ENCODE assay signal across 10 mouse cellular contexts in genomic region chr13:111044328-111045002, GRCm38 (mm10).
DNase-seq lines count a peak whose midpoint lies in the region; ATAC-seq and TF ChIP-seq lines count a peak whose summit lies in the region.
"Had no signal": no experiment of that assay in that cellular context is flagged by ENCODE, and none has a peak within 500 bp of the region (broad histone marks: within the 10 kb centered on the region; RNA-seq: fewer than 3 reads in every experiment).

No protein-coding gene starts in this region.

- TF ChIP-seq CTCF in intestine, postnatal 0 days (IDR thresholded peaks at IDR 0.05; ENCODE audit: low read depth): no peak

- H3K36me3 ChIP-seq in intestine, embryonic 15.5 days: no peaks in the 10 kb centered on the region
- H3K36me3 ChIP-seq in intestine, postnatal 0 days (ENCODE audit: control insufficient read depth, insufficient read depth): no peaks in the 10 kb centered on the region
- H3K36me3 ChIP-seq: forebrain, embryonic 10.5 days had no signal

- WGBS in intestine, embryonic 15.5 days: 29% methylated on average over 10 of the region's 10 CpGs
- 39% methylated on average over 10 of the region's 10 CpGs for WGBS in intestine, postnatal 0 days

- no peak overlapping the region for H3K4me2 ChIP-seq in intestine, embryonic 15.5 days (replicated peaks)
- H3K4me2 ChIP-seq in intestine, postnatal 0 days (replicated peaks; ENCODE audit: low read depth): no peak overlapping the region

- H3K27me3 ChIP-seq in intestine, embryonic 15.5 days (replicated peaks): no peaks in the 10 kb centered on the region
- H3K27me3 ChIP-seq in intestine, postnatal 0 days (replicated peaks; ENCODE audit: control insufficient read depth, insufficient read depth, low read length): no peaks in the 10 kb centered on the region
- H3K27me3 ChIP-seq: Patski had no signal

- H3K9ac ChIP-seq in intestine, embryonic 15.5 days: no peak overlapping the region
- H3K9ac ChIP-seq in intestine, postnatal 0 days (ENCODE audit: low read depth, low read length): no peak overlapping the region

- ATAC-seq in intestine, embryonic 15.5 days: peak; percentile 63; the same call in 1 of the 2 replicates
- no peak for ATAC-seq in intestine, postnatal 0 days
- peak; percentile 98 for ATAC-seq in frontal cortex, adult (ENCODE audit: low TSS enrichment)
- ATAC-seq: Patski had no signal

- H3K27ac ChIP-seq in intestine, embryonic 15.5 days: no peak overlapping the region
- no peak overlapping the region for H3K27ac ChIP-seq in intestine, postnatal 0 days (ENCODE audit: low read depth, low read length)
- H3K27ac ChIP-seq: forebrain, embryonic 10.5 days had no signal

- H3K4me3 ChIP-seq in intestine, embryonic 15.5 days (replicated peaks): no peak overlapping the region
- H3K4me3 ChIP-seq in intestine, postnatal 0 days (ENCODE audit: low read depth, low read length): no peak overlapping the region
- H3K4me3 ChIP-seq: forebrain, embryonic 10.5 days had no signal

- H3K4me1 ChIP-seq in intestine, embryonic 15.5 days (replicated peaks): no peaks in the 10 kb centered on the region; the same call in 1 of the 2 replicates
- H3K4me1 ChIP-seq in intestine, postnatal 0 days (replicated peaks; ENCODE audit: control insufficient read depth, insufficient read depth, low read length): 0 out of 2 replicates have a peak, but pooled peaks cover 3% of the 10 kb centered on the region

- H3K9me3 ChIP-seq in intestine, embryonic 15.5 days: no peaks in the 10 kb centered on the region
- no peaks in the 10 kb centered on the region for H3K9me3 ChIP-seq in intestine, postnatal 0 days (ENCODE audit: control insufficient read depth)
- H3K9me3 ChIP-seq: forebrain, embryonic 10.5 days had no signal

- DNase-seq in layer of hippocampus, postnatal 36 days: peak; percentile 63 to 64
- DNase-seq in right cerebral cortex, adult 2 months (ENCODE audit: low spot score in 2 of 2): peak; percentile 72 to 77
- DNase-seq in spleen, postnatal 10 days (ENCODE audit: low spot score in 2 of 2): no peak
- no peak for DNase-seq in T-cell, adult 2 months (ENCODE audit: low spot score)
- DNase-seq in kidney, adult 18-20 months: no peak

Comparison
In these comparisons a context has a peak if more than half of its experiments do, and no peak if none do; other contexts are left out.
1. DNase-seq: peak in layer of hippocampus, postnatal 36 days (2 of 2) and right cerebral cortex, adult 2 months (2 of 2); none in spleen, postnatal 10 days (0 of 2), T-cell, adult 2 months (single experiment) and kidney, adult 18-20 months (single experiment).